Mouse (Mus musculus) testis, postnatal 14 days (tissue): ENCODE measurements at regions not wholly inside any gene's neighbourhood (a gene's known extent, or its start where the extent isn't known, plus 50 kb on each side); places are given as distances from the start of the nearest gene placed in this dataset.

ENCODE experiments used
- DNase-seq: peaks from one replicate; pipeline ENCODE4 v3.0.0; 2021; ENCODE audit warnings: low spot score

DNA sequence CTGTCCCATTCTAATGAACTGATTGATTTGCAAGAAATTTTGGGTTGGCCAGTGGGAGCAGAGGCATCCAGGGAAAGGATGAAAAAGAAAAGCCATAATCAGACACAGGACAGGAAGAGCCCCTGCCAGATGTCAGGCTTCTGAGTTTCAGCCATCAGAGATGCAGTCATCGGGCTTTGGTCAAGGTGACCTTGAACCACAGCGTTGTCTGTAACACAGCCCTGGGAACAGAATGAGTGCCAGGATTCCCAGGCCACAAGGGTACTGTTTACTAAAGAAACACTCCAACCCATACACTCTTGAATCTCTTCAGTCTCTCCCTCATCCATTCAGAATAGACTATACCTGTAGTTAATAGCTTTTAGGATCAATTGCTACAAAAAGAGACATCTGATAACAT is 239.0 kb downstream of the Rplp1 start:
- no peak for DNase-seq

DNA sequence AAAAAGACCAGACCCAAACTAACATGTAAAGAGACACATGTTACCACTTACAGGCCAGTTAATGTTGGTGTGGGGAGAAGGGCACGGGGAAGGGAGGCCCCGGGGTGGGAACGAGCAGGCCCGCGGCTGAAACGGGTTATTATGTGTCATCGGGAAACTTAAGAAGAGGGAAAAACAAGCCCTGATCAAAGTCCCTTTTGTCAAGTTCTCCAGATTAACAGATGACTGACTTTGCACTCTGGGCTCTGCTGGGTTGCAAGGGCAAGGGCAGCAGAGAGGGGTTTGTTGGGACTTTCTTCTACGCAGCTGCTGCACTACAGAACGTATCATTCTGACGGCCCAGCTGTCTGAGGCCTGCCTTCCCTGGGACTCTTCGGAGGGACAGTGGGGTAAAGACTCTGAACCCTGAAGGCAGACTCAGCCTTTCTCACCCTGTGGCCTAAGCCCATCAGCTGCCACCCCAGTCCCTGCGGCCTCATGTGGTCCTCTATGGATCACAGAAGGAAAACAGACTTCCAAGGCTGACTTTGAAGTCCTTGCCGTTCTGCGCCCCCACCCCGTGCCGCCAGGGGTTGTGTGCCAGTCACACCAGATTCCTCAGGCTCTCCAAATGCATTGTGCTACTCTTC is 240.7 kb downstream of the Rplp1 start:
- no peak for DNase-seq

DNA sequence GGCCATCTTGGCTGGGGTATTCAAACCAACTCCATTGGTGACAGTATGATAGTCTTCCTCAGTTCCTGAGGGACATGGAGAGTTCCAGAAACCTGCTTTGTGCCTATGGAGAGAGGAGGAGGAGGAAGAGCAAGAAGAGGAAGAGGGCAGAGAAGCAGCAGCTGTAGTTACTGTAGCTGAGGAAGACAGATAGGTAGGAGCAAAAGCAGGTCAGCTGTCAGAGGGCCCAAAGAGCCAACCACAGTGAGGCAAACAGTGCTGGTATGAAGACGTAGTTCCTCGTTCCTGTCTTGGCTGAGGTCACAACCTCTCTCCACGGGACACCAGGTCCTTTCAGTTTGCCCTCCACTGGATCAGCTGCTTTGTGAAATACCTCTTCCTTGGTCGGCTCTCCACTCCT is 243.4 kb downstream of the Rplp1 start:
- no peak for DNase-seq

DNA sequence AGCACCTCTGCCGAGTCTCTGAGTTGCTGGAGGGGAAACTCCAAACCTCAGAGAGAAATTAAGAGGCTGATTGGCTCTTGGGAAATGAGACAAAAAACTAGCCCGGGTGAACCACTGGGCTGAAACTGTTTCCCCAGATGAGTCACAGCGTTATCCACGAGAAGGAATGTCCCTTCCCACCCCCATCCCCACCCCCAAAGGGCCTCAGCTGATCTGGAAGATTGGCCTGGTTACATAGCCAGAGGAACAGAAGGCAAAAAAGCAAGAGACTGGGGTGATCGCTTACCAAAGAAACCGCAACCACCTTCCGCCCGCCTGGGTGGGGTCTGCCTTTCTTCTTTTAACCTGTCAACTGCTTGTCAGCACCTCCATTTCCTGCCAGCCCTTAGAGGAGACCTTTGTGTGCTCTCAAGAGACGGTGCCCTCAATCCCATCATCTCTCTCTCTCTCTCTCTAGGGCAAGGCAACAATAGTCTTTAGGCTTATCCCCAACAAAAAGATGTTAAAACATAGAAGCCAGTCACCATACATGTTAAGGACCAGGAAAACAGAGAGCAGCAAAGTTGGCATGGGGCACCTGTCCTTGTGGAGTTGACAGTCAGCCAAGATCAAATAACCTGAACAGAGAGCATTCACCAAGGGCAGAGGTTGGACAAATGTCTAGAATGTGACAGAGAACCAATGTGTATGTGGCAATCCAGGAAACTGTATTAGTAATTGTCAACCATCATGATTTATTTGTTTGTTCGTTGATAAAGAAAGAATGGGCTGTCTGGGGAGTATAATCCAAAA is 244.4 kb downstream of the Rplp1 start:
- DNase-seq, result no peak

DNA sequence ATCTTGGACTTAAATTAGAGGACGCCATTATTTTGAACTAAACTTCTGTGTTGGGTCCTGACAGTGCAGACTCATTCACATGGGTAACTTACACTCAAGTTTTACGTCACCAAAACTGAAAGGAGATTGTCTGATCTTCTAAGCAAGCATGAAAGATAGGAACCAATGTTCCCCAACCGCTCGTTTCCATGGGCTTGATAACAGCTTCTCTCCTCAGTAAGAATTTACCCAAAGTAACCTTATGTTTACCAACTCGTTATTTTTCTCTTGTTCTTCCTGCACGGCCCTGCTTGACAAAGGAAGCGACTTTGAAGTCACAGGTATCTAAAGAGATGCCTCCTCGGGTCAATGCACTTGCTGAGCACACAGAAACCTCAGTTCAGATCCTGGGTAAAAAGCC is 245.6 kb downstream of the Rplp1 start:
- DNase-seq, result no peak

DNA sequence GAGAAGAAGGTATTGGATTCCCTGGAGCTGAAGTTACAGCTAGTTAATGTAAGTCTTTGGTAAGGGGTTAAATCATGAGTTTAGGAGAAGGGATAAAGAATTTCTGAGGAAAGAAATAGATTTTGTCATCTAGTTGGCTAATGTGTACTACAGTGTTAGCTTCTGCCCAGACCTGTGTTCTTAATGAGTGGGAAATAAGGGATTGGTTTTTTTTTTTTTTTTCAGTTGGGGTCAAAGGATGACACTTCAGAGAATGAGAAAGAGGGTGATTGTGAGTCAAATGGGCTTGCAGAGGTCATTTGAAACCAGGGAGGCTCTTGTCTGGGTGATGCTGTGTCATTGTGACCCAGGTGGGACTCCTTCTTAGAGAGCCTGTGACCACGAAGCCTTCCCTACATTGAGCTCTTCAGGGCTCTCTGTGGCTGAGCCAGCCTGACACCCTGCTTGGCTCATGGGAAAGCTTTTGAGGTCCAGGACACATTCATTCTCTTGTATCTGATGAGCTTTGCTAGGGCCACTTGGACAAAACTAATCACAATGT is 246.1 kb downstream of the Rplp1 start:
- DNase-seq, result no peak

DNA sequence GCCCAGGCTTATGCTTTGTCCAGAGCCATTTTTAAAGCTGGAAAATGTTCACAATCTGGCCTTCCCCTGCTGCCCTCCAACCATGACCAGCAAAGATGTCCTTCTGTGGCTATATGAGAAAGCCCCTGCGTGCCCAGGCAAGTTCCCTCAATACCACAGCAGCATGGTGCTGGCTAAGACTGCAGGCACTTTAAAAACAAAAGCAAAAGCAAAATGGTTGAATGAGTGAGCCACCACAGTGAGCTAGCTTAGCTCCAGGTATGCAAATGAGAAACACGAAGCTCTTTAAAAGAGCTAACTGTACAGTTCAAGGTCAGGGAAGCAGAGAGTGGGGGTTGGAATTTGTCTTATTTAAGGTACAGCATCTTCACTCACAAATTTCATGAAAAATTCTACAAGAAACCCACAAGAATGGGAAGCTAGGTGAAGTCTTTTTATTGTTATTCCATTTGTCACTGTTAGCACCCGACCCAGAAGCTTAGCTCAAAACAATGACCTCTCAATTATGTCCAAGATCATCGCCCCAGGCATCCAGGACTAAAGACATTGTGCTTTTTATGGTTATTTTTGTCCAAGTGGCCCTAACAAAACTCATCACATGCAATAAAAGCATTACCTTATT is 246.8 kb downstream of the Rplp1 start:
- no peak for DNase-seq

DNA sequence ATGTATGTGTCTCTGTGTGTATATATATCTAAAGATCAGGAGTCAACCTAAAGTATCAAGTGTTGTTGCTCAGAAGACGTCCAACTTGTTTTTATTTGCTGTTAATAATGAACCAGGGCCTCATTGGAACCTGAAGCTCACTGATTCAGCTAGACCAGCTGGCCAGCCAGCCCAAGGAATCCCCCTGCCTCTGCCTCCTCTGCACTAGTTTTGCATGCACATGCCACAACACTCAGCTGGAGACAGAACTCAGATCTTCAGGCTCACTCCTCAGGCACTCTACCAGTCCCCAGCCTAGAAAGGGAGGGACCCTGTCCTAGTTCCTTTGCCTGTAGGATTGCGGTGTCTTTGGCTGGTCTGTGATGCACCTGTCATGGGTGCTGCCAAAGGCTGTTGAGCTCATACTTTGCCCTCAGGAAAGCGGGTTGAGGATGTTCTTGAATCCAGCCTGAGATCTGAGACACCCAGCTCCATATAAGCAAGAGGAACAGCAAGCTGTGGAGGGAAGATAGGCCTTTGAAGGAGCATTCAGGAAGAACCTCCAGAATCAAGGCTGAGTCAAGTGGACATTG is 247.5 kb downstream of the Rplp1 start:
- no peak for DNase-seq

DNA sequence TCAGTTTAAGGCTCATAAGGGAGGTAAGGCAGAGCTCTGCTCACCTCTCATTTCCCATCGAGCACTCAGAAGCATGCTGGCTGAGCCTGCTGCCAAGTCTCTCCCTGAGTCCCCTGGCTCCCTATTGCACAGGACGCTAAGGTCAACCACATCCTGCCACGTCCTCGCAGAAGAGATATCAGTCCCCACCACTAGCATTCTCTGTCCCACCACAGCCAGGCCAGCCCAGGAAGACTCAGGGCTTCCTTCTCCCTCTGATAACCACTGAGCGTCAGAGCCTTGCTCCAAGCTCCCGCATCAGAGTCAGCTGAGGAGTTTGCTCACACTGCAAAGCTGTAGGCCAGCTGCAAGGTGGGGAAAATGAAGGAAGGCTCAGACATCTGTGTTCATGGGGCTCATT is 248.2 kb downstream of the Rplp1 start:
- DNase-seq, result no peak

DNA sequence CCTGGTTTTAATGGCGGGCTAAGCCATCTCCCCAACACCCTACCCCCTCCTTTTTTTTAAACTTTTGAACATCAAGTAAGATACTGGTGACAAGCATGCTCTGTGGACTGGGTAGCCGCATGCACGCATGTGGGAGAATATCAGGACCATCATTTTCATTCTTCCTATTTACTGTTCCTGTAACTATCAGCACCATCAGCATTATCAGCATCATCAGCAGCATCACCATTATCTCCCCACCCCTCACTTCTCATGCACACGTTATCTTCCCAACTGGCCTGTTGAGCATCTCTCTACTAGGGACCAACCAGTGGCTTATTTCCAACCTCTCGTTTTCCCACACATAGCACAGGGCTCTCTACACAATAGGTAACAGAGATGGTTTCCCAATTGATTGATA is 249.1 kb downstream of the Rplp1 start:
- DNase-seq, result no peak

DNA sequence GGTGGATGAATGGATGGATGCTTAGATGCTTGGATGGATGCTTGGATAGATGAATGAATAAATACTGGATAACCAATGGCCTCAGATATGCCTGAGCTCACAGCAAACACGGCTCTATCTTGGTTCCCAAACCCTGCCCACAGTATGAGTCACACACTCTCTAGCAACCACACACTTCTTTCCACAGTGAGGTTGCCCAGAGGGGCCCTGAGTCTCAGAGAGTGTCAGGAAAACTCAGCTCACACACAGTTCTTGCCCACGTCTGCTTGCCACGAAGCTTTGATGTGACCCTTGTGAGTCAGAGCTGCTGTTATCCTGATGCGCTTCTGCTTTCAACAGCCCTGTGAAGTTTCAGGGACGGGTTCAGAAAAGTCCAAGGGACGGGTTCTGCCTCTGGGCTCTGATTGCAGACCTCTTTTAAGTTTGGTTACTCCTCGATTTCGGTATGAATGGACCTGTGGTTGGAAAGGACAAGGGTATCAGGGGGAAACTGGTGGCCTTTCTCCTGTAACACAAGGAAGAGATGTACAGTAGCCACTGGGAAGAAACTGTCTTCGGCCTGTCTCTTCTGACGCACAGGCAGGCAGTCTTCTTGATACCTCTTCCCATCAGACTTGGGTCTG is 250.2 kb downstream of the Rplp1 start:
- no peak for DNase-seq

DNA sequence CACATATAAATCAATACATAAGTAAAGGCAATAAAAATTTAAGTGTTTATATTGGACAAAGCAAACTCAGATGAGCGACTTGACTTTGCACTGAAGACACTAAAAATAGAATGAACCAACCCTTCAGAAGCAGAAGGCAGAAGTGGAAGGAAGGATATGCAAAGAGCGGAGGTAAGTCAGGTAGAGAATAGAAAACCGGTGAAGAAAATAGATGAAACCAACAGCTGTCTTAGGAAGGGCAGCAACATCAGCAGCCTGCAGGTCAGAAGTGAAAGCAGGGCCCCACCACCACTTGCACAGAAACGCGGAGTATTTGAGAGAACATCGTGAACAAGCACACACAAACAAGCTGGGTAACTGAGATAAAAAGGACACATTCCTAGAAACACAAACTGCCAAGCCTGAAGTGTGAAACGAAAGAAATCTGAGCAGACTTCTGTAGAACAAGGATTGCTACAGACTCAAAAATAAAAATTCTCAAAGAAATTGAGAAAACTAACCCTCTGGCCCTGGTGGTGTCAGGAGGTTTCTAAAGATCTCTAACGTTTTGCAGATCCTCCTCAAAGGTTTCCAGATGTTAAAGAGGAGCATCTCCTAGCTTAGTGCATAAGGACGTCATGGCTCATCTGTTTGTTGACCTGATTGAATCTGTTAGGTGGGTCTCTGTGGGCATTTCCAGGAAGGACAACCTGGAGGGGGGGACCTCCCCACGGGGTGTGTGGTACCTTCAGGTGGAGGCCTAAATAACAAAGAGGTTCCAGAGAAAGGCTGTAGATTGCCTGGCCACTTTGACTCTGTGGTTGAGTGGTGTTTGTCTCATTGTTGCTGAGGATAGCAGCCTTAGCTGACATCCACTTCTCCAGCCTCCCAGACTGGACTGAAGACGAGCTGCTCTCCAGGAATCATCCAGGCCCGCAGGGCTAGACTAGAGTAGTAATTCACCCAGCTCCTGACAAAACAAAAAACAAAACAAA is 252.0 kb downstream of the Rplp1 start:
- DNase-seq, result no peak

DNA sequence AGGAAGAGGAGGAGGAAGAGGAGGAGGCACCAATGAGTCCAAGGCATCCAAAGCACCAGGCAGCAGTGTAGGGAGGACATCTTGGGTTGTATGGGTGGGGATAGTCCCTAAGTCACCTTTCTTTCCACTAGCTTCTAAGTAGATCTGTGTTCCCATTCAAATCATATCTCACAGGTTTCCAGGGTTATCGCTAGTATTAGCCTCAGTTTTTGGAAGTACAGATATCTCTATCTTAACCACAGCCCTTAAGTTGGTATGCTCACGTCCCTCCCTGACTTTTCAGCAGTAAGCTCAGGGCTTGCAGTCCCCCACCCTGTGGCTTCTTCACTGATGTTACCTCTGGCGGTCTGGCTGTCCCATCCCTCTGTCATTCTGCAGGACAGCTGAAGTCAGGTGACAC is 254.2 kb downstream of the Rplp1 start:
- no peak for DNase-seq

DNA sequence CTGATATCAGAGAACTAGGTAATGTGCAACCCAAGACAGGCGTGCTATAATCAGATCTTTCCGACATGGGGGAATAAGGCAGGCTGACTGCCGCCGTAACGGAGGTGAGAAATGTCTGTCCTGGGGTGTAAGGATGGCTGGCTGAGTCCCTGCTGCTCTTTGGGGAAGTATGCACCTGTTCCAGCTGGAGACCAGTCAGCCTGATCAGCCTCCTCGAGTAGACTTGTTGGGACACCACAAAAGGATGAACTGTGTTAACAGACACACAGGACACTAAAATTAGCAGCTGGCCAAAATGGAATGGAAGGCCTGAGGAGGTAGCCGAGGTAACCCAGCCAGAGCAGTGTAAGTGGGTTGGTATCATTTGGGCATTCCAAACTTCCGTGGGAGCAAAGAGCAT is 256.3 kb downstream of the Rplp1 start:
- no peak for DNase-seq

DNA sequence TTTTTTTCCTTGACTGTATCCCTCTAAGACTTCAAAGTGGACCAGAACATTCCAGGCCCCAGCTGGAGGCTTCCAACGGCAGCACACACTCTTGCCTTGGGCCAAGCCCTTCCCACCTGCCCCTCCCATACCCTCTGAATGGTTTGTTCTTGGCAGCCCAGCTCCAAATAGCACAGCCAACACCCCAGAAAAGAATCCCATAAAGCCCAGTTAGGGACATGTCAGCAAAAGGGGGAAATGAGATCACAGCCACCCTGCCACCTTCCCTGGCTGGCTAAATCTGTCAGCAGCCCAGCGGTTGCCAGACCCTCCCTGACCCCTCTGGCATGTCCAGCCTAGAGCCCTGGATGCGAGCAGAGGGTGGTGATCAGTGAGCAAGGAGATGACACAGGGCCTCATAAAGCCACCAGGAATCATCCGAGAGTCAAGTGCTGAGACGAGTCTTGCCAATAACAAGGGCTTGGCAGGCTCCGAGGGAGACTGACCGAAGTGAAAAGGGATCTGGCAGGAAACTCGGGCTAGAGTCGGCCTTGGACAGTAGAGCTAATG is 258.8 kb downstream of the Rplp1 start:
- DNase-seq, result peak; percentile 39

DNA sequence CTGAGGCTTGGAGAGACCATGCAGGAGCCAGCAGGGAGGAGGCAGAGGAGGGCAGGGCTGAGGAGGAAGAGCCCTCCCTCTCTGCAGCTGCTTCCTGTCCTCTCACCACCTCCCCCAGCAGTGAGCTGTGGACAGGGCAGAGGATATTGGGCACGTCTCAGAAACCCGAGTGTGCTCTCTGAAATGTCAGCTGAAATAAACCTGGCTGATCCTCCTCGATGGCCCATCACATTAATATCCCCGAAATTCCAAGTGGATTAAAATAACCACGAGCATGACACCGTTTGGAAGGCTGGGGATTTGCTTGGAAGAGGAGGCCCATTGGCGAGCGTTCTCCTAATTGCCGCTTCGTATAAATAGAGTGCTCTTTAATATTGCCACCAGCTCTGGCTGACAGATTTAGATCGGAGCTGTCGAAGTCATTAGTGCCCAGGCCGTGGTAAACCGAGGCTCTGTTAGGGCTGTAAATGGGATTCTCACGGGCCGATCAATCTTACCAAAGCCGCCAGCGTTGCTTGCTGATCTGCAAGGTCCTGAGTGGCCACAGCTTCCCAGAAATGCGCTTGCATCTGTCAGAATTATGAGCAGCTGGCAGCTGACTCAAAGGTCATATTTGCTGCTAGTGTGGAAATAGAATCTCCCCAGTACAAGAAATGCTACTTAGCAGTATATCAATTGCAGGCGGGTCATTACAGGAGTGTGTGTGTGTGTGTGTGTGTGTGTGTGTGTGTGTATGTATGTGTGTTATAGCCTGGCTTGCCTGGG is 268.5 kb downstream of the Rplp1 start:
- no peak for DNase-seq

DNA sequence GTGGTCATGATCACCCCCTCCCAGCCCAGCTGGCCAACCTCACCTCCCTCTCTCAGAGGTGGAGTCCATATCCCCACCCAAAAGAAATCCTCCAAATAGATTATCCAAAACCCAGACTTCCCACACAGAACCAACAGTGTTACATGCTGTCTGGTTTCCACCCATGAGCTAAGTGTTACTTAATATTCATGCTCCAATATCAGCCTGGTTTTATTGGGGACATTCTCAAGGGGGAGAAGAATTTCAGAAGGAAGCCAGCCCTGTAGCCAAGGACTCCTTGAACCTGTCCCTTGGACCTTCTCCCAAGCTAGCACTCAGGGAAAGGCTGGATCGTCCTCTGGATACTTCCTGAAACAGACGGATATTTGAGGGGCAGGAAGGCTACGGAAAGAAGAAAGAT is 268.6 kb downstream of the Tle3 start:
- DNase-seq, result no peak

DNA sequence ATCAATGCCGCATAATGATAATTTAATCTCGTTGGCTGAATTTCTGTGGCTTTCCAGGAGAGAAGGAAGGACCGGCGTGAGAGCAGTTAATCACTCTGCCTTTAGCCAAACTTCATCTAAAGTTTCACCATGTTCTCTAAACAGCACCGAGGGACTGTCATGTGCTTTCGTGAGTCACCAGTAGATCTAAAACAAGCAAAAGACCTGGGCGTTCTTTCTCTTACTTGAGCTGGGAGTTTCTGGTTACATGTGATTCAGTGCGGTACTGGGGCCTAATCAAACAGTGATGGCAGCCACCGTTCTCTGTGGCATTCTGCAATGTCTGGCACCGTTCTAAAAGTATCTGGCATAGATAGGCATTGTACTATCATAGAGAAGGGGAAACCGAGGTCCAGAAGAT is 266.7 kb downstream of the Tle3 start:
- no peak for DNase-seq

DNA sequence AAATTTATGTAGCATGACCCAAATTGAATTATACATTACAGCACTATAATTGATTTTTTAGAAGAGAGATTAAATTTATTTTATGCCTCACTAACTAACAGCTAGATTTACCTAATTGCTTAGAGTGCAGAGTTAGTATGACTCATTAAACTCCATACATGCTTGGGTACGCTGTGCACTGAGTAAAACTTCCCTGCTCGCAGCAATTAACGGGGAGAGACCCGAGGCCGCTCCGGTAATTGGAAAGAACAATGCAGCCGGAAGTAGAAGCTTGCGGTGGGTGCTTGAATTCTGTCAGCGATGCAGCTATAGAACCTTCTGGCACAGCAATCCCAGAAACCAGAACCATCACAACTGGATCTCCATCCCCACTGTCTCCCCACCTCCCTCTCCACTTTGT is 261.8 kb downstream of the Tle3 start:
- no peak for DNase-seq

DNA sequence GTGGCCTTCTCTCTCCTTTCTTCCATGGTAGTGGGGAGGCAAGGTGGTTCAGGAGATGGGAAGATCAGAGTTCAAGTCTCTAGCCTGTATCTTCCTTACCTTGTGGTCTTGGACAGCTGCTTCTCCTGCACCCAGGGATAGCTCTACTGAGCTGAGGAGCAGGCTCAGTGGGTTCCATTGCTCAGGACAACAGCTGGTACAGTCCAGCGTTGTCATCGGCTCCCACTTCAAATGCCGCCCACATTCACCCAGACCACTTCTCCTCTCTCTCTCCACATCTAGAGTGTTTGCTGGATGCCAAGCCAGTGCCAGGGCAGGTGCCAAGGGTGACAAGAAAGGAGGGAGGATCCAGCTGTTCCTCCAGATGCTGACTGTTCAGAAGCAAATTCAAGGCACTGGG is 260.4 kb downstream of the Tle3 start:
- DNase-seq, result no peak
